Mouse (Mus musculus) small intestine, adult 2 months (tissue): ENCODE results near the gene Nmnat3.

Experiments
- CTCF ChIP-seq: fragments of 200-500 bp; IDR thresholded peaks from 2 replicates; pipeline ENCODE4 v1.5.1; 2012; ENCODE audit warnings: low read depth, mild to moderate bottlenecking, control low read depth, inconsistent platforms, low read length, moderate library complexity, mixed read lengths; ENCODE audit not compliant: insufficient replicate concordance, insufficient read length; ENCODE audit errors: extremely low read depth
- POLR2A ChIP-seq: fragments of 200-500 bp; IDR thresholded peaks from 2 replicates; pipeline ENCODE4 v1.6.1; 2012; ENCODE audit warnings: low read depth, mild to moderate bottlenecking, control low read depth, inconsistent platforms, low read length, moderate library complexity

DNA sequence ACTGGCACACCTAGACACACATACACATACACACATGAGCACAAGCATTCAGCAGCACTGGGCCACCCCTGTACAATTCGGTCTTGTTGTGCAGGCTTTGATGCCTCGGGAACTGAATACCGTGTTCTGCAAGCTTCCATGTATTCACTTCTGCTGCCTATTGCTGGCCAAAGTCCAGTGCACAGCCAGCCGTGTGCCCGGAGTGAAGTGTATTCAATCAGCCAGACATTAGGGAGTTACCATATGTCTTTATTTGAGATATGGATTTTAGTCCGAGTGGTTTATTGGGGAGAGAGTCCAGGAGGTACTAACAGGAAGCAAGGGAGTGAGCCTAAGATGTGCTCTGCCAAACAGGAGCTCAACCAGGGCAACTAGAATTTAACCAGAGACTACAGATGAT is 19.8 kb downstream of the Nmnat3 start:
- TF ChIP-seq CTCF (no peak), POLR2A (no peak)
